Mouse (Mus musculus): ENCODE results near the gene Itpa.

DNA sequence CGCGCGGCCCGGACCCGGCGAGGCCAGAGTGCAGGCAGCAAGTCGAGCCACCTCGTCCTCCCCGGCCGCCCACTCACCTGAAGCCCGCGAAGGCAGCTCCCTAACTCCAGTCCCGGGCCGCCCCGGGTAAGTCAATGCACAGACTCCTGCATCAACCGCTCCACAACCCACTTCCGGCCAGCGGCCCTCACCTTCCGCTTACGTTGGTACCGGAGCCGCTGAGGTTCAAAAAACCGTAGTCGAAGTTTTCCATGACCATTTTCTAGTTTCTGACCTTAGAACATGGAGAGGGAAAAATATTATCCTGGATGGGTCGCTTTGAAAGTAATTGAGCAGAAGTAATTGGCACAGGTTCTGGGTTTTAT, 37.6 kb upstream of the Itpa start, which contains the start of the genes Fastkd5 and Ubox5:
- TF ChIP-seq CTCF (IDR thresholded peaks at IDR 0.05; ENCODE audit: control insufficient read depth, insufficient read depth, insufficient read length): no peak
- peak; percentile 8 for TF ChIP-seq MAX (IDR thresholded peaks at IDR 0.05)
- no peak for TF ChIP-seq MYOG (IDR thresholded peaks at IDR 0.05; ENCODE audit: control insufficient read depth, extremely low read depth, insufficient read length)
- TF ChIP-seq CEBPB (IDR thresholded peaks at IDR 0.05; ENCODE audit: low read depth): no peak

All from C2C12 (cell line).